Mouse (Mus musculus): ENCODE data around the gene Gm10491.

The Gm10491 gene

DNA sequence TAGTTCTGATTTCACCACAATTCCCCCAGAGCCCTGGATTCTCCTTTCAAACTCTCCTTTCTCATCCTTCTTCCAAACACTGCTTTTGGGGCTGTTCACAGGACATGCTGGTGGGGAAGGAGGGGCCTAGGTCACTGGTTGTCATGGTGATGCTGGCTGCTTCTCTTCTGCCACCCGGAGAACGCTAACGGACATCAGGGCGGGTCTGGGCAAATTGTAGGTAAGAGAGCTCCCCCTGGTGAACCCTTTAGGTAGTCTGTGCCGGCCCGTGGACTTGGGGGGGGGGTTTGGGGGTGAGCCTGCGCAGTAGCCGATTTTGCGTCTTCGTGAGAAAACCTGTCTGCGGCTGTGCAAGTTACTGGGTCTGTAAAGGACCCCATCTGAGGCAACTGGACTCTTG lies 27.8 kb downstream of the Gm10491 start:
- DNase-seq (ENCODE audit: low spot score) = peak; percentile 23

DNA sequence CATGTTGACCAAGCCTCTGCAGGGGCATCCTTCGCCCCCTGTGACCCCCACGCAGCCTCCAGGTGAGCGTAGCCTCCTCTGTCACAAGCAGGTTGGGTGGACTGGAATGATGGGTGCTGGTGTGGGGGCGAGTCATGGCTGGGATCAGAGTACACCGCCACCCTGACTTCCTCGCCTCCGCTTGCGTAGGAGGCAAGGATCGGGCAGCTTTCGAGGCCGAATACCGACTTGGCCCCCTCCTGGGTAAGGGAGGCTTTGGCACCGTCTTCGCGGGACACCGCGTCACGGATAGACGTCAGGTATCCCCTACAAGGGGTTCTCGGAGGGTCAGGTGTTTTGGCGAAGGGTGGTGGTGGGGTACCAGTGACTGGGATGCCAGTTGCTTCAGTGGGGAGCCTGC lies 29.1 kb downstream of the Gm10491 start:
- no peak for DNase-seq (ENCODE audit: low spot score)

DNA sequence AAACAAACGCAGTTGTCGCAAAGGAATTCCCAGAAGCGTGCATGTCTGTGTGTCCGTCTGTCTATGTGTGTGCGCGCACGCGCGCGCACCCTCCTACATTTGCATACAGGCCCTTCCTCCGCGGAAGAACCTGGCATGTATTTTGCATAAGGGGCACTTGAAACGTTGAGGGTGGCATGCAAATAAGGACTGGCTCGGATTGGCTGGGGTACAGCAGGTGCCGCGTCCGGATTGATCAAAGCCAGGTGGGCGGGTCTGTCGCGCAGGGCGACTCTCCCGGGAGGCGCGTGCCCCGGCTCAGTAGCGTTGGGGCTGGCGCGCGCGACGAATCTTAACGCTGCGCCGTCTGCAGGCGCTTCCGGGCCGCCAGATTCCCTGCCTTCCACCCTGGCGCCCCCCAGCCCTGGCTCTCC lies 29.6 kb downstream of the Gm10491 start, which contains the start of gene Pim2:
Gene Pim2, plus strand, starts transcription at position 256 of the 413 bp plus-strand sequence.
- peak; percentile 49 for DNase-seq (ENCODE audit: low spot score)

DNA sequence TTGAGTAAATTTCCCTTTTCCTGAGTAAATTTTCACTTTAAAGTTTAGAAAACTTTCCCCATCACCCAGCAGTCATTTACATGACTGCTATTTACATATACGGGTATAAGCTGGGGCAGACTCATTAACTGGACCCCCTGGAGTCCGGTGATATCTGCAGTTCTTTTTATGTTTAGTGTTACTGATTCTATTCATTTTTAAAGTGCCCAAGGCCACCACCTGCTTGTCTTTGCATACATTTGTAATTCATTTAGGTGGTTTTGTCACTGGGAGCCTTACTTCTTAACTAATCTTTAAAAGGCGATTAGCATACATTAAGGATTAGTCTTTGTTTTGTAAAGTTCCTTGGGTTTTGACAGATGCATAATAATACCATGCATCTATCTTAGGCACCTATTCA lies 37.8 kb downstream of the Gm10491 start:
- DNase-seq (ENCODE audit: low spot score) = no peak

DNA sequence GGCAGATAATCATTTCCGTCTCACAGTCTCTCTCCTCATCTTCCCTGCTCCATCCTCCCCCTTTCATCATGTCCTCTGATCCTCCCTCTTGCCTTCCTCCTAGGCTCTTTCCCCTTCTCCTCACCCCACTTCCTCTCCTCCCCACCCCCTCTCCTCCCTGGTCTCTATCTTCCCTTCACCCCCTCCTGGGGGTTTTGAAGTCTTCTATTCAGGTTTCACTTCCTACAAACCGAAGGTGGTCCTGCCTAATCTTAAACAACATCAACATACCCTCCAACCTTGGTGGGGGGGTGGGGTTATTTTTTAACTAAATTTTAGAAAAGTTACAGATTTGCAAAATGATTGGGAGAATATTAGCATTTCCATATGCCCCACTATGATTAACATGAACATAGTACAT lies 39.1 kb downstream of the Gm10491 start:
- DNase-seq (ENCODE audit: low spot score) = no peak

DNA sequence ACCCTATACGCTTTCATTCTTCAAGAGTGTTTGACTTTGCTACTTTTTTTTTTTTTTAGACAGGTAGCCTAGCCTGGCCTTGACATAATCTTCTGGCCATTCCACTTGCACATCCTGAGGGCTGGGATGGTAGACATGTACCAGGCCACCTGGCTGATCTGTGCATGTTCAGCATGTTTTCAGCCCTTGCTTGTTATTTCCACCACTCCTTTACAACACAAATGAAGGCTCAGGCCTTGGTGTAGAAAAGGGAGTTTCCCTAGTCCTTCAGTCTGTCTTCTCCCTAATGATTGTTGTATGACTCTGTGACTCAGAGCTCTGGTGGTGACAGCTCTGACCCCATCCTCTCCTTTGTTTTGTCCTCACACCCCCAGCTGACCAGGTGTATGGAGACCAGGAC lies 40.5 kb downstream of the Gm10491 start:
- no peak for DNase-seq (ENCODE audit: low spot score)

DNA sequence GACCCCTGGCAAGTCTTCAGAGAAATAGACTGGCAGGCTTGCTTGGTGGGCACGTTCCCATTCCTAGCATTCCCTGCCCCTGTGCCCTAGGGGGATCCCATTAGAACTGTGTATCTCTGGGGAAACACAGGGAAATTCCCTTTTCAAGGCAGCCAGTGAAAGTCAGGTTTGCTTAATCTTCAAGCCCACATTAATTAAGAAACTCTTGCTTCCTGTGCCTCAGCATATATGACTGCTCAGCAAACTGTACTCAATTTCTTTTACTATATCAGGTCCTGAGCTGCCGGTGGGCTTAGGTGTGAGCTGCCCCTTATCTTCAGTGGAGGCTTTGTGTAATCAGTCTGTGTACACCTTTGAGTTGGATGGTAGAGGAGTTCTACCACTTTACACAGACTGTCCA lies 41.8 kb downstream of the Gm10491 start:
- DNase-seq (ENCODE audit: low spot score) = no peak

DNA sequence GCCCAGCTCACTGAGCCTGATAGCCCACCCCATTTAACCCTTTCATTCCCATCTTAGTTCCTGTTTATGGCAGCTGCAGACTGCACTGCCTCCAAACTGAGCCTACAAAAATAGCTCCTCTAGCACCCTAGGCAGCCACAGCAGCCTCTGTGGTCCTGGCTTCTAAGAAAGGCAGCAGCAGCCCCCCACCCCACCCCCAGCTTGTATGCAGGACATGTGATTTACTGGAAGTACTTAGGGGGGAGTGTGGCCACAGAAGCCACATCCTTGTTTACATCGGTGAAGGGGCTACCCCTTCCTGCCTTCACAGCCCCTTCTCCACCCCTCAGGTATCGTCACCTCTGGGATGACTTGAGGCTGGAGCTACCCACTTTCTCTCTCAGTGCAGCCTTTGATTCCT lies 42.3 kb downstream of the Gm10491 start:
- no peak for DNase-seq (ENCODE audit: low spot score)

DNA sequence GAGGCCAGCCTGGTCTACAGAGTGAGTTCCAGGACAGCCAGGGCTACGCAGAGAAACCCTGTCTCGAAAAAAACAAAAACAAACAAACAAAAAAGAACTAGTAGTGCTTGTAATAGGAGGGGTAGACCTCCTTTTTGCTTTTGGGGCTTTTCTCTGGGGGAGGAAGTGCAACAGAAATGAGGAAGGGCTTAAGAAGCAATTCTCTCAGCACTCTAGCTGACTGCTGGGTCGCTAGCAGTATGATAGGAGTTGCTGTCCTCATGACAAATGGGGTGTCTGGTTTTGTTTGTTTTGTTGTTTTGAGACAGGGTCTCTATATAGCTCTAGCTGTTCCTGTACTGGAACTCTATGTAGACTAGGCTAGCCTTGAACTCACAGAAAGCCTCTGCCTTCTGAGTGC lies 43.1 kb downstream of the Gm10491 start:
- no peak for DNase-seq (ENCODE audit: low spot score)

DNA sequence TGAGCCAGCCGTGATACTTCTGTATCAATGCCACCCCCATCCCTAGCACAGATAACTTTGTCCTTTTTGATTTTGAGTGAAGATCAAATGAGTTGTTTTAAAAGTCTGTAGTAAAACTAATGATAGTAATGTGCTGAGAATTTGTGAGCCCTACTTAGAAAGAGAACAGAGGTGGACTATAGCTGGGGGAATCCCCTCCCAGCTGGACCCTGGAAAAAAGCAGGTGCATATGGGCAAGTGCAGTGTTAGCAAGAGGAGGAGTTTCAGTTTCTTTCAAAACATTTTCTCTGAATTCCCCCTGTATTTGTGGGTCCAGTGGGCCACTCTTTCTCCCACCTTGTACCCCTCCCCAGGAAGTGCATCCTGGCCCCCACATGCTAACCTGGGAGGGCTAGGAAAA lies 44.5 kb downstream of the Gm10491 start:
- no peak for DNase-seq (ENCODE audit: low spot score)

DNA sequence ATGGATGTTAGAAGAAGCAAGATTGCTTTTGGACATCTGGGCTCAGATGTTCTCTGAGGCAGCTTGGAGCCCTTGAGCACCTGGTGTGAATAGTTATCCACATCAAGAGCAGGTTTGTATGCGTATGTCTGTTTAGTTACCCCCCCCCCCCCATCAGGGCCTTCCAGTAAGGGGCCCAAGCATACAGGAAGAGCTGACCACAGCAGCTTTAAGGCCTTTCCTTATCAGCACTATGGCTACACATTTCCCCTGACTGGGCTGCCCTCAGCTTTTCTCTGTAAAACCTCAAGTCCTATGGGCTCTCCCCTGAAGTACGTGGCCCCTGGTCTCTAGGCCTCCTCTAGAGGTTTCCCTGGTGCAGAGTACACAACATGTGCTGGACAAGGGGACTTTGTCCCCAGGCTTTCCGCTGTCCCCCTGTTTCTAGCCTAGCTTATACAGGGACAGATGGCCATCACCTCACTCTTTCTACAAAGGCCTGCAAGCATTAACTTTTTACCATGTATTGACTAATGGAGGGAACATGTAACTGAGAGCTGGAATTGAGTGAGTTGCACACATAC lies 48.4 kb downstream of the Gm10491 start:
- DNase-seq (ENCODE audit: low spot score) = no peak

Measured in urinary bladder, postnatal 25 days (tissue).